Mouse (Mus musculus) liver, embryonic 14.5 days (tissue): ENCODE measurements at regions not wholly inside any gene's neighbourhood (a gene's known extent, or its start where the extent isn't known, plus 50 kb on each side); places are given as distances from the start of the nearest gene placed in this dataset.

Experiments used
- ATAC-seq: fragments of 200-750 bp; cut with Nextera tagmentation; 2 replicates; pipeline ENCODE4 v1.8.0; 2017; ENCODE audit warnings: moderate number of reproducible peaks, mild to moderate bottlenecking, moderate library complexity; ENCODE audit not compliant: insufficient read depth
- DNase-seq, 3 experiments: peaks; one replicate each; pipeline ENCODE4 v3.0.0-alpha.2; 2012 to 2013; ENCODE audit warnings: low read depth in 3 of 3, low spot score in 3 of 3
- H3K27ac ChIP-seq: fragments of 300-500 bp; sonication (generic); 2 replicates; pipeline ENCODE4 v1.5.1; 2014; ENCODE audit warnings: moderate library complexity, mild to moderate bottlenecking, control low read depth, inconsistent platforms
- H3K27me3 ChIP-seq: fragments of 300-500 bp; sonication (generic); 2 replicates; pipeline ENCODE4 v1.6.1; 2014; ENCODE audit warnings: mild to moderate bottlenecking, low read length, moderate library complexity; ENCODE audit not compliant: control insufficient read depth, insufficient read depth
- H3K36me3 ChIP-seq: fragments of 300-500 bp; sonication (generic); replicated peaks from 2 replicates; pipeline ENCODE4 v1.6.1; 2014; ENCODE audit warnings: low read depth; ENCODE audit not compliant: control insufficient read depth, insufficient read depth
- H3K4me1 ChIP-seq, 2 experiments: fragments of 200-500 bp in 1 of 2; fragments of 300-500 bp in 1 of 2; sonication (generic) in 1 of 2; replicated peaks; 2 replicates each; pipeline ENCODE4 v1.6.1; 2012 to 2014; ENCODE audit warnings: antibody characterized with exemption in 1 of 2, inconsistent platforms in 1 of 2, low read length in 1 of 2; ENCODE audit not compliant: control insufficient read depth in 2 of 2, insufficient read depth in 2 of 2
- H3K4me2 ChIP-seq: fragments of 300-500 bp; sonication (generic); 2 replicates; pipeline ENCODE4 v1.6.1; 2014; ENCODE audit warnings: low read depth, mild to moderate bottlenecking, control low read depth, moderate library complexity
- H3K4me3 ChIP-seq, 2 experiments: fragments of 200-500 bp in 1 of 2; fragments of 300-500 bp in 1 of 2; sonication (generic) in 1 of 2; 2 replicates each; pipeline ENCODE4 v1.5.1; 2012 to 2014; ENCODE audit warnings: low read depth in 2 of 2, low read length in 2 of 2, mild to moderate bottlenecking in 2 of 2, control low read depth in 1 of 2, inconsistent platforms in 1 of 2, moderate library complexity in 1 of 2; ENCODE audit not compliant: insufficient read depth in 1 of 2
- H3K9ac ChIP-seq: fragments of 300-500 bp; sonication (generic); replicated peaks from 2 replicates; pipeline ENCODE4 v1.6.1; 2014; ENCODE audit warnings: mild to moderate bottlenecking, control low read depth, moderate library complexity
- H3K9me3 ChIP-seq: fragments of 300-500 bp; sonication (generic); 2 replicates; pipeline ENCODE4 v1.6.1; 2016; ENCODE audit warnings: low read length, mixed read lengths; ENCODE audit not compliant: control insufficient read depth
- CTCF ChIP-seq: IDR thresholded peaks from 2 replicates; pipeline ENCODE4 v1.5.1; 2016; ENCODE audit warnings: antibody characterized with exemption, low read depth, control low read depth
- EP300 ChIP-seq: IDR thresholded peaks from 2 replicates; pipeline ENCODE4 v1.6.1; 2016; ENCODE audit warnings: antibody characterized with exemption, low read depth
- WGBS: fragments of 180-500 bp; shearing (Covaris S2); extraction: QIAGEN DNeasy Blood & Tissue Kit; methylation state at CpG from one replicate; pipeline ENCODE4 v1.1.7; 2014; ENCODE audit not compliant: insufficient replicate concordance; 5-methylcytosine and 5-hydroxymethylcytosine counted together

DNA sequence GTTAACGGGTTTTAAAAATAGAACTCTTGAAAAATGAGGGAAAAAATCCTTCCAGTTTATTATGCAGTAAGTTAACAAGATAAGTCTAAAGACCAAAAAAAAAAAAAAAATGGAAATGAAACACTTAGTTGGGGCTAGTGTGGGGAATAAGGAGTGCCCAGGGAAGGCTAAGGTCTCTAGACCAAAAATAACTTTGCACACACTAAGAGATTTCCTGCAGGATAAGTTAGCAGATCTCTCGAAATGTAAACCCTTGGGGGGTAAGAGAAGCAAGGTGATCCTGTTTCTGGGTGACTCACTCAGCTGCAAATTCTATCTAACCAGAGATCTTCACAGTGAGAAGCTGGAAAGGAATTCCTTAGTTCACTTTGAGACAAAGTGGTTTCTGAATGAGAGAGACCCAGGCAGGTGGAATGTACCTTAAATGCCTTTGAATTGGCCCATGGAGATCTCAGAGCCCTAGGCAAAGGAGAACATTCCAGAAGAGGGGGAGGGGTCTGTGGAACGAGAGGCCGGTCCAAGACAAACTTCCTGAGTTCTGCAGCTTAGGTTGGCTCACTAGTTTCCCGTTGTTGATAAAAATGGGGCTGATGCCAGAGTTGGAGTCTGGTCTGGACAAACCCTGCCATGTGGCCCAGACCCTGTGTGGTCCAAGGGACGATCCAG is 126.8 kb upstream of the Adgrl2 start:
- H3K4me3 ChIP-seq, result no peak overlapping the region
- H3K9me3 ChIP-seq, result no peaks in the 10 kb centered on the region
- TF ChIP-seq EP300 (no peak), CTCF (no peak)
- WGBS, result 28% methylated on average over 6 of the region's 6 CpGs
- H3K9ac ChIP-seq, result no peak overlapping the region
- DNase-seq (no peak), ATAC-seq (no peak)
- no peak overlapping the region for H3K27ac ChIP-seq
- no peaks in the 10 kb centered on the region; the same call in 1 of the 2 replicates for H3K27me3 ChIP-seq
- H3K4me2 ChIP-seq, result no peak overlapping the region
- peaks cover 0 to 3% of the 10 kb centered on the region in 2 experiments; a peak in 2 of 4 replicates for H3K4me1 ChIP-seq
- no peaks in the 10 kb centered on the region for H3K36me3 ChIP-seq

DNA sequence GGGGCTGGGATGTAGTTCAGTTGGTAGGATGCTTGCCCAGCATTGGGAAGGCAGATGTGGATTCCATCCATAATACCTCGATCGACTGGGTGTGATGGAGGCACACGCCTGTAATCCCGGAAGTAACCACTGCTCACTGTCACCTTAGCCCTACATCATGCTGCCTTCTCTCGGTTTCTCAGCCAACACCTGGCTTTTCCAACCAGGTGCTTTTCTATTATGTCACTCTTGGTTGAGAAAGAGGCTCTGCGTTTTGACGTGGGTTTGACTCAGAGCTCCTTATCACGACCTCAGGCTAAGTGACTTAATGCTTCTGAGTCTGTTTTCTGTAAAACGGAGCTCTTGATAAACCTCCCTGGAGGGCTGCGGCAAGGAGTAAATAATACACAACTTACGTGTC is 126.2 kb upstream of the Adgrl2 start:
- TF ChIP-seq CTCF (no peak), EP300 (no peak)
- ATAC-seq, result no peak
- no peak overlapping the region for H3K4me2 ChIP-seq
- peaks cover 0 to 6% of the 10 kb centered on the region in 2 experiments; a peak in 2 of 4 replicates for H3K4me1 ChIP-seq
- H3K36me3 ChIP-seq, result no peaks in the 10 kb centered on the region
- WGBS, result 58% methylated on average over 11 of the region's 11 CpGs
- H3K9ac ChIP-seq, result no peak overlapping the region
- H3K9me3 ChIP-seq, result no peaks in the 10 kb centered on the region
- H3K27me3 ChIP-seq, result no peaks in the 10 kb centered on the region; the same call in 1 of the 2 replicates
- H3K27ac ChIP-seq, result no peak overlapping the region
- no peak overlapping the region for H3K4me3 ChIP-seq
- DNase-seq, result no peak

DNA sequence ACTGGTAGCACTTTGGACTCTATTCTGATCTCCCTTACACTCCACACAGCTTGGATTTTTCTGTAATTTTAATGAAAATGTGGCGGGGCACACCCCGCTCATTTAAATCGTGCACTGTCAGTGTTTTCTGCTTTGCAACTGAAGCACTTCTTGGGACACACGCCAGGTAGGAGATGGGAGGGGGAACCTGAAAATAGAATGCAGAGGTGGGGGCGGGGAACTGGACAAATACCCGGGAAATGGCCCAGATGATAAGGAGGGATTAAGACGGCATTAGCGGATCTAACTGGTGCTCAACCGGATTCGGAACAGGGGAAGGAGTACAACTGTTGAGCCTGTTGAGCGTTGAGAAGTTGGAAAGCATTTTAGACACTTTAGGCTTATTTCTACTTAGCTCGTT is 125.5 kb upstream of the Adgrl2 start:
- Histone ChIP-seq H3K27me3 (no peaks in the 10 kb centered on the region; the same call in 1 of the 2 replicates), H3K4me2 (no peak overlapping the region), H3K27ac (no peak overlapping the region), H3K9me3 (no peaks in the 10 kb centered on the region), H3K4me3 (no peak overlapping the region), H3K36me3 (no peaks in the 10 kb centered on the region), H3K4me1 (peaks cover 0 to 6% of the 10 kb centered on the region in 2 experiments; a peak in 2 of 4 replicates), H3K9ac (no peak overlapping the region)
- ATAC-seq, result no peak
- no peak for DNase-seq
- TF ChIP-seq CTCF, result no peak
- TF ChIP-seq EP300, result no peak
- WGBS, result 56% methylated on average over 12 of the region's 12 CpGs

DNA sequence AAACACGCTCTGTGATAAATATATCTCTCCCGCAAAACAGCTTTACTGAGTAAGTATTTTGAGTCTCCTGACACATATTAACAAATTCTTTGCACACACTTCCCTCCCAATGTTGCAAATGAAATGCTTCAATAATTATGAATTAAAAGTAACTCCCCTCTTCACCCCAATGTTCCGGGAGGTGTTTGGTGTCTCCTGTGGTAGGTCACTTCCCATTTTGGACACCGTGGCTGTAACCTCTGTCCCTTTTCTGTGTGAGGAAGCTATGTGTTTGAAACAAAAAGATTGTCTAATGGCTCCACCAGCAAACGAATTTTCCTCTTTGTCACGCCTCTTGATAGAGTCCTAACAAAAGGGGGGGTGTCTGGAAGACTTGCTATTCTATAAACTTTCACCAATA is 122.5 kb upstream of the Adgrl2 start:
- TF ChIP-seq CTCF, result no peak
- TF ChIP-seq EP300, result no peak
- H3K4me3 ChIP-seq, result no peak overlapping the region
- H3K36me3 ChIP-seq, result no peaks in the 10 kb centered on the region
- DNase-seq (no peak), ATAC-seq (no peak)
- H3K27me3 ChIP-seq, result no peaks in the 10 kb centered on the region
- no peaks in the 10 kb centered on the region for H3K9me3 ChIP-seq
- no peak overlapping the region for H3K27ac ChIP-seq
- H3K4me2 ChIP-seq, result no peak overlapping the region
- H3K9ac ChIP-seq, result no peak overlapping the region
- 39% methylated on average over 6 of the region's 6 CpGs for WGBS
- peaks cover 0 to 6% of the 10 kb centered on the region in 2 experiments; a peak in 2 of 4 replicates for H3K4me1 ChIP-seq

DNA sequence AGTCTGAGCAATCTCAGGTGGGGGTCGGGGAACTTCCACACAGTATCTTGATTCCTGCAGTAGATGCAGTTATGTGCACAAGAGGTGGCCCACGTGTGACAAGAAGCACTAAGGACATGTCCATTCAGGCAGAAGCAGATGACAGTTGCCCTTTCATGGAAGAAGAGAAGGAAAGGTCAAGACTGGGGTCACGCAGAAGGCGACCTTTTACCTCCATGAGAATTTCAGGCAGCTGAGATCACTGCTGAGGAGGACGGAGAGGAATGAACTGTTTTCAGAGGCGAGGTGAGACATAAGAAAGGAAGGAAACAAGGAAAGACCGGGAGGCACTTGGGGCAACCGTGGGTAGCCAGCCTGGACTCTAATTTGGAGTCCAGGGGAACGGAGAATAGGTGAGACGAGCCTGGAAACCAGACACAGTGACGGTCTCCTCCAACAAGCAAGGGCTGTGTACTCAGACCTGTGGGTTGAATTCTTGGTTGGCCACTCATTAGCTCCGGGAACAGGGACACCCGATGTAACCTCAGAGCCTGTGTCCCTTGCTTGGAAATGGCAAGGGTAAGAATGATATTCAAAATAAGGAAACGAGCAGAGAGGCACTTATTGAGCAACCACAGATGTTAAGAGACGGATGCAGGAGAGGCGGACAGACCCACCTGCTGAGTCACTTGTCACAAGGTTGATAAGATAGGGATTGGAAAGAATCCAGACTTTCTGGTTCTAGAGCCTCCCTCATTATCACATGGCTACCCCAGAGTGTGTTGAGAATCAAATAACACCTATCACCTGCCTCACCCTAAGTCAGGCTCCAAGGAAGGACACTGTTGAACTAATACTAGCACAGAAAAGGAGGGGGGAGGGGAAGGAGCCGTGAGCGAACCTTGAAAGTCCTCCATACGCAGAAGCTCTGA is 121.4 kb upstream of the Adgrl2 start:
- Histone ChIP-seq H3K27me3 (no peaks in the 10 kb centered on the region), H3K4me2 (no peak overlapping the region), H3K9me3 (no peaks in the 10 kb centered on the region), H3K9ac (no peak overlapping the region), H3K4me3 (no peak overlapping the region), H3K27ac (no peak overlapping the region), H3K4me1 (peaks cover 0 to 4% of the 10 kb centered on the region in 2 experiments; a peak in 1 of 4 replicates), H3K36me3 (no peaks in the 10 kb centered on the region)
- WGBS, result 41% methylated on average over 19 of the region's 19 CpGs
- no peak for DNase-seq
- TF ChIP-seq EP300 (no peak), CTCF (no peak)
- no peak for ATAC-seq
